Mouse (Mus musculus): ENCODE results near the gene Sox15.
"Not testable (repeated sequence)": the region's sequence is repeated elsewhere in the genome, so short reads cannot be mapped to it uniquely, and the experiment has no call there.

Gene Sox15

DNA sequence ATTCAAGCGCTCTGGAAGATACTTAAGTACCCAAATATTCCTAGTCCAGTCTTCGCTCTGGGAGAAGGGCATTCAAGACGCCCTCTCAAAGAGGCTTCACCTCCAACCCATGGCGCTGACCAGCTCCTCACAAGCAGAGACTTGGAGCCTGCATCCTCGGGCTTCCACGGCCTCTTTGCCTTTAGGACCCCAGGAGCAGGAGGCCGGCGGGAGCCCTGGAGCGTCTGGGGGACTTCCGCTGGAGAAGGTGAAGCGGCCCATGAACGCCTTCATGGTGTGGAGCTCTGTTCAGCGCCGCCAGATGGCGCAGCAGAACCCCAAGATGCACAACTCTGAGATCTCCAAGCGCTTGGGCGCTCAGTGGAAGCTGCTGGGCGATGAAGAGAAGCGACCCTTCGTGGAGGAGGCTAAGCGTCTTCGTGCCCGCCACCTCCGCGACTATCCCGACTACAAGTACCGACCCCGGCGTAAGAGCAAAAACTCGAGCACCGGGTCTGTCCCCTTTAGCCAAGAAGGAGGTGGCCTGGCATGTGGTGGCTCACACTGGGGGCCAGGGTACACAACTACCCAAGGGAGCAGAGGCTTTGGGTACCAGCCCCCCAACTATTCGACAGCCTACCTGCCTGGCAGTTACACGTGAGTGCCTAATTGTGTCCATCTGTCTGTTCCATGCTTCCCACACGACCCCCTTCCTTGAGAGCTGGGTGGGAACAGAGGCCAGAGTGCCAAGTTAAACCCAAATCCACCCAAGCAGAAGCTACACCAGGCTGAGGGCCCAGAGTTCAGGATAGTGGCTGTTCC lies at the start of gene Sox15:
Gene Sox15, plus strand, starts transcription at position 51 of the 801 bp plus-strand sequence.
- in situ Hi-C loops (cut with MboI, MseI) = loop anchor here (5.0 kb wide), 1 partner anchor 73 kb away; the partner anchor contains the start of genes Trp53 and Wrap53

- in situ Hi-C loops (cut with MboI, MseI) = no loop called here
Measured at GRCm38 (mm10) chr11:69605726-69606490, 49.2 kb upstream of the Sox15 start, which contains the start of gene Atp1b2. Atp1b2 (minus strand) TSS chr11:69605942.

DNA sequence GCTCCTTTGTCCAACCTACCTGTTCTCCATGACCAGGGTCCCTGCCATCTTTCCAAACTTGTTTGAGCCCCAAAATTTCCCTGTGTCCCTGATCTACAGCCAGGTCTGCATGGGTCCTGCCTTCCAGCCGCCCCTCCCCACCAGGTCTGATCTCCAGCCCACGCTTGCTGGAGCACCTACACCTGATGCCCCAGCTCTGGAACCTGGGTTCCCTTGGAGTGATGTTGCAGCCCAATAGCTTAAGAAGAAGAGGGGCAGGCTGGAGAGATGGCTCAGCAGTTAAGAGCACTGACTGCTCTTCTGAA lies 48.7 kb upstream of the Sox15 start:
- in situ Hi-C loops (cut with MboI, MseI) = no loop called here

DNA sequence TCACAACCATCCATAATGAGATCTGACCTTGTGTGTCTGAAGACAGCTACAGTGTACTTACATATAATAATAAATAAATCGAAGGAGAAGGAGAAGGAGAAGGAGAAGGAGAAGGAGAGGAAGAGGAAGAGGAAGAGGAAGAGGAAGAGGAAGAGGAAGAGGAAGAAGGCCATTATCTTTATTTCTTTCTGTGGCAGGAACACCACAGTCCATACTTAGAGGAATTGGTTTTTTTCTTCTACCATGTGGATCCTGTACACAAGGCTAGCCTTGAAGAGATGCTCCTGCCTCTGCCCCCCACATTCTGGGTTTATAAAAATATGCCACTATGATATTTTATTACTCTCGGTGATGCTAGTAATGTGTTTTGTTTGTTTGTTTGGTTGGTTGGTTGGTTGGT lies 48.3 kb upstream of the Sox15 start:
- in situ Hi-C loops (cut with MboI, MseI) = no loop called here

DNA sequence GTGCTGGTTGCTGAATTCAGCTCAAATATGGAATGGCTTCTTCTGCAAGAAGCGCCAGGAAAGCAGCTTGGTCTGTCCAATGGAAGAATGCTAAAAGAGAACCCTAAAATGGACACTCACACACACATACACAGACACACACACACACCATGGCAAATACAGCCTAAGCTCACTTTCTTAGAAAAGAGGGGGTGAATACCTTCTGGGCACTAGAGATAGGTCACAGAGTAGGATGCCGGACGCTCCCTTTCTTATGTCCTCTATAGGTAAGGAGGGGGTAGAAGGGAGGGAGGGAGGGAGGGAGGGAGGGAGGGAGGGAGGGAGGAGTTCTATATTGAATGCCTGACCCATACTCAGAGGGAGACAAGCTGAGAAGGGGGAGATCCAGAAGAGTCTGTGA lies 46.6 kb upstream of the Sox15 start:
- in situ Hi-C loops (cut with MboI, MseI) = no loop called here

GRCm38 (mm10) chr11:69609416-69609815 lies 45.7 kb upstream of the Sox15 start:
- in situ Hi-C loops (cut with MboI, MseI) = no loop called here

DNA sequence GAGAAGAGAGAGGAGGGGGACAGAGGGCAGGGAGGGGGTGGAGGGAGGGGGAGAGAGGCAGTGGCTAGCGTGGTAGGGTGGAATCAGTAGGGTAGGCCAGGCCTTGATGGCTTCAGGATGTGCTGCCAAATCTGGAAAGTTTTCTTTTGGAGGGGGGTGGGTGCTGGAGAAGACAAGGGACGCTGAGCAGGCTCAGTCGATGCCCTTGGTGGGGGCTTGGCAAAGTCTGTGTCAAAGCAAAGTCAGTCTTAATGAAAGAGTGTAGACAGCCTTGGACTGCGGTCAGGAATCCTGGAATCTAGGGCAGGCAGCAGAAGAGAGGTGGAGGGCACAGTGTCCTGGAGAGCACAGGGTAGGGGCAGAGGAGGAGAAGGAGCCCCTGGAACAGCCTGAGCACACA lies 44.2 kb upstream of the Sox15 start:
- in situ Hi-C loops (cut with MboI, MseI) = no loop called here

DNA sequence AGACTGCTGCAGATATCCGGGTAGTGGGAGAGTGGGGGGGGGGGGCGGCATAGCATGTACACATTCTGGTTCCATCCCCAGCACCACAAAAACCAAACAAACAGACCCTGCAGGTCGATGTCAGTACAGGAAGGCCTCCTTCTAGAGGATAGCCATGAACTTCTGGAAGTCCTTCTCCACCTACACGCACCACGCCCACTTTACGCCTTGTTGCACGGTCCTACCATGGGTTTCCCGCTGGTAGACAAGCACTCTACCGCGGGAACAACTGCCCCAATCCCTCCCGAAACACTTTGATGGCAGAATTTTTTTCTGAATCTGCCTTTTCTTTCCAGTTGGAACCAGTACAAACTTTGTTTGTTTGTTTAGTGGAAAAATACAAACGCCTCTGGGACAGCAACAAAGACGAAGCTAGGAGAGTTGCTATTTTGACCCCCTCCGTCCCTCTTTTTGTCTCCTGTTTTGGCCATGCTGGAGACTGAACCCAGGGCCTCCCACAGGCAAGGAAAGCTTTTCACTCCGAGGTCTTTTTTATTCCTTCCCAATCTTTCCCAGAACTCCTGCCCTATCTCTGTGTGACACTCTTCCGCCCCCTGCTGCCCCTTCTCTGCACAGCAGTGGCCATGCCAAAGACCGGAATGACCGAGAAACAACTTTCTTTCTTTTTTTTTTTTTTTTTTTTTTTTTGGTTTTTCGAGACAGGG lies 41.4 kb upstream of the Sox15 start:
- in situ Hi-C loops (cut with MboI, MseI) = no loop called here

- in situ Hi-C loops (cut with MboI, MseI) = not testable (repeated sequence)
Measured at GRCm38 (mm10) chr11:69614257-69614588, 40.9 kb upstream of the Sox15 start.

- in situ Hi-C loops (cut with MboI, MseI) = no loop called here
Measured at GRCm38 (mm10) chr11:69616781-69617180, 38.3 kb upstream of the Sox15 start.

DNA sequence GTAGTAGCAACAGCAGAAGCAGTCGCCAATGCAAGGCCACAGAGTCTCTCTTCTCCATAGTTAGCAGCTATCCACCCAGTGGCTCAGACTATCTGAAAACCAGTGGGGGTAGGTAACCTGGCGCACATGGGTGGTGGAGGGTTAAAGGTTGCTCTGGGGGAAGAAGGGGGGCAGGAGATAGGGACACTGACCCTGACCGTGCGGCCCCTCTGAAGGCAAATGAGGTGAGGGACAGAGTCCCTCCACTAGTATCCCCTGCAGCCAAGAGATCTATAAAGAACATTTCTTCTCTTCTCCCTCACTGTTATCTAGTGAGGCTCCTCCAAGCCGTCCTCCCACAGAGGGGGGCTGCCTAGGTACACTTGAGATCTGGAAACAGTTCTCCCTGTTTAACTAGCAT lies 37.3 kb upstream of the Sox15 start, which contains the start of gene Shbg:
Gene Shbg, minus strand, starts transcription at position 101 of the 400 bp plus-strand sequence.
- in situ Hi-C loops (cut with MboI, MseI) = no loop called here

DNA sequence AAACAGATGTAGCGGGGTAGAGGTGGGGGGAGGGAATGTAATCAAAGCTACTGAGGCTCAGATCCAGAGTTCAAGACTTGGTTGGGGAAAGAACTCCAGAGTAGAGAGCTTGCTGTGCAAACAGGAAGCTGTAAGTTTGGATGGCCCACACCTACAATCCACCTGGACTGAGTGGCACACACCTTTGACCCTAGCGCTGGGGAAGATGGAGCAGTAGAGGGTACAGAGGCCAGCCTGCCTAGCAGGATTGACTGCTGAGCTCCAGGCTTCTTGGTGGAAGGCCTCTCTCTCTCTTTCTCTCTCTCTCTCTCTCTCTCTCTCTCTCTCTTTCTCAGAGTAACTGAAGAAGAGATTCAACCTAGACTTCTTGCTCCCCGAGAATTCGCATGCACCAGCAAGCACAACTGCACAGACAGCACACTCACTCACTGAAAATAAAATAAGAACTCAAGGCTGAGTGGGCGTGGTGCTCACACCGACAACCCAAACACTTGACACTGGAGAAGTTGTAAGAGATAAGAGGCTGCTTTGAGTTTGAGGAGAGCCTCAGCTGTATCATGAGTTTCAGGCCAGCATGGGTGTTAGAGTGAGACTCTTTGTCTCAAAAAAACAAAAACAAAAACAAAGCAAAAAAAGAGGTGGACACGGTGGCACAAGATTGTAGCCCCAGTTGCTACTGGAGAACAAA lies 34.6 kb upstream of the Sox15 start:
- in situ Hi-C loops (cut with MboI, MseI) = no loop called here

GRCm38 (mm10) chr11:69621571-69622268 lies 33.4 kb upstream of the Sox15 start, which contains the start of gene Sat2:
Sat2 (plus strand) TSS chr11:69622024.
- in situ Hi-C loops (cut with MboI, MseI) = no loop called here

GRCm38 (mm10) chr11:69622406-69622805 lies 32.7 kb upstream of the Sox15 start:
- in situ Hi-C loops (cut with MboI, MseI) = no loop called here

GRCm38 (mm10) chr11:69623006-69623405 lies 32.1 kb upstream of the Sox15 start:
- in situ Hi-C loops (cut with MboI, MseI) = no loop called here

DNA sequence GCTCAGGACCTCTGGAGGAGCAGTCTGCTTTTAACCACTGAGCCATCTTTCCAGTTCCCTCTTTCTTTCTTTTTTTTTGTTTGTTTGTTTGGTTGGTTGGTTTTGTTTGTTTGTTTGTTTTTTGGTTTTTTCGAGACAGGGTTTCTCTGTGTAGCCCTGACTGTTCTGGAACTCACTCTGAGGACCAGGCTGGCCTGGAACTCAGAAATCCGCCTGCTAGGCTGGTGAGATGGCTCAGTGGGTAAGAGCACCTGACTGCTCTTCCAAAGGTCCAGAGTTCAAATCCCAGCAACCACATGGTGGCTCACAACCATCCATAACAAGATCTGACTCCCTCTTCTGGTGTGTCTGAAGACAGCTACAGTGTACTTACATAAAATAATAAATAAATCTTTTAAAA lies 30.8 kb upstream of the Sox15 start:
- in situ Hi-C loops (cut with MboI, MseI) = not testable (repeated sequence)

DNA sequence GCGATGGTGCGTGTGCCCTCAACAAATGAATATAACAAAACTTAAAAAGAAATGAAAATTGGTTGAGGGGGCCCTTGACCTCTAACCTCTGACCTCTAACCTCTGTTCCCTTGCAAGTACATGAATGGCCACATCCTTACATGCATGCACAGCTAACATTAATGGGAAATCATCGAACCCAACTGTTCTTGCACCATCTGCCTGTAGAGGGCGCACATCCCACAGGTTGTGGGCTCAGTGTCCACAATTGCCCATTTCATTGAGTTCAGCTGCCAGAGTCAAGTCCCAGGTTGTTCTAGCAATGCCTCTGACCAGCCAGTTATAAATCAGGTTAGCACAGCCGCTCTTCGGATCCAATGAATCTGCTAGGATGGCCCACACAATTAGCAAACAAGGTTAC lies 26.8 kb upstream of the Sox15 start:
- in situ Hi-C loops (cut with MboI, MseI) = no loop called here

GRCm38 (mm10) chr11:69629802-69630201 lies 25.3 kb upstream of the Sox15 start:
- in situ Hi-C loops (cut with MboI, MseI) = no loop called here

DNA sequence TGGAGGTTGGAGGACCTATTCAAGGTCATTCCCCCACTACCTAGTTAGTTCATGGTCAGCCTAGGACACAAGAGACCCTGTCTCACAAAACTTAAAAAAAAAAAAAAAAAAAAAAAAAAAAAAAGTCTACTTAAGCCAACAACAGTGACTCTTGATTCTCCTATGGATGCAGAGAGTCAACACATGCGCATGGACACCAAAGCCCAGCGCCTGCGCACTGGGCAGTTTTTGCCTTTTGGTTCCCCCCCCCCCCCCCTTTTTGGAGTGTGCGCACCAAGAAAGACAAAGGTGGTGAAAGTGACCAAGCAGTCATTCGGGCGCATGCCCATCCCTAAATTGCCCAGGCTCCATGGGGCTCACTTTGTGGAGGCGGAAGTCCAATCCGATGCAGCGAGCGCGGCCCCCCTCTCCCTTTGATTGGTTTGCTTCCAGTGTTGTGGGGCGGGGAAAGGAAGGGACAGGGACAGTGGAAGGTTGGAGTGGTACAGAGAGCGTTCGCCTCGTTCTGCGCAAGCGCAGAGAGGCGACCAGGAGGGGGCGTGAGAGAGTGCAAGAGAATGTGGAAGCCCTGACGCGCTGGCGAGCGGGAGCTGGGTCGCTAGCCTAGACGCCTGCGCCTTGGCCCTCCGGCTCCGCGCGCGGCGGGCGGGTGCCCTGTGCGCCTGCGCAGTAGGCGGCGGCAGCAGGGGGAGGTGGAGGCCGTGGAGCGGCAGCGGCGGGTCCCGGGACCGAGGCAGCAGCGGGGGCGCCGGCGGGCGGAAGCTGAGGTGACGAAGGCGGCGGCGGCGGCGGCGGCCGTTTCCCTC lies 22.6 kb upstream of the Sox15 start, which contains the start of gene Fxr2:
Gene Fxr2, plus strand, starts transcription at position 707 of the 806 bp plus-strand sequence.
- in situ Hi-C loops (cut with MboI, MseI) = no loop called here
